Mouse (Mus musculus): ENCODE data around the gene Tnip1.

DNA sequence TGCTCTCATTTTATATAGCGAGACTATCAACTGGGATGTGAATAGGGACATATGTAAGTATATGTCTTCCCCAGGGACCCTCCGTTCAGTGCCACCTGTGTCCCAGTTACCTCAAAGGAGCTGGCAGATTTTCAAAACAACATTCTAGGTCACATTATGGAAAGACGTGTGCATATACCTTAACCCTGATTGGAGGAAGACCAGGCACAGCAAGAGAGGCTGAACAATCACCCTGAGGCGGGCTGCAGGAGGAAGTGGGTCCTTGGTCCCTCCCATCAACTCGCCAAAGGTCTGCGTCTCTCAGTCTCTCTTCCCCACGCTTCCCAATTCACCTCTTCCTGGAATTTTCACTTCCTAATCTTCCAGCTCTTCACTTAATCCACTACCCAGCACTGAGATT is 5.8 kb downstream of the Tnip1 start:
- TF ChIP-seq POLR2A (IDR thresholded peaks at IDR 0.05; ENCODE audit: low read depth, low read length) (no peak), CTCF (conservative IDR thresholded peaks at IDR 0.05; ENCODE audit: insufficient read depth, insufficient read length, low read depth, low read length) (no peak)
